Mouse (Mus musculus) embryonic facial prominence, embryonic 11.5 days (tissue): ENCODE results near the gene Slc26a1. TPM values are rescaled to one million over a fixed set of nuclear protein-coding genes. Genes with fewer than 3 reads are reported as not detected.

Experiments
- ATAC-seq: fragments of 200-750 bp; cut with Nextera tagmentation; replicated peaks from 2 replicates; pipeline ENCODE4 v1.8.0; 2017; ENCODE audit warnings: low read depth; ENCODE audit not compliant: insufficient number of reproducible peaks, low FRiP score, low TSS enrichment
- DNase-seq: peaks from one replicate; pipeline ENCODE4 v3.0.0-alpha.2; 2015; ENCODE audit warnings: low spot score
- H3K27ac ChIP-seq: fragments of 300-500 bp; sonication (generic); replicated peaks from 2 replicates; pipeline ENCODE4 v1.5.1; 2014; ENCODE audit warnings: mild to moderate bottlenecking, low read depth, low read length, control low read depth
- H3K27me3 ChIP-seq: fragments of 300-500 bp; sonication (generic); 2 replicates; pipeline ENCODE4 v1.6.1; 2014; ENCODE audit warnings: mild to moderate bottlenecking, low read length, moderate library complexity, mixed read lengths; ENCODE audit not compliant: control insufficient read depth, insufficient read depth
- H3K36me3 ChIP-seq: fragments of 300-500 bp; sonication (generic); replicated peaks from 2 replicates; pipeline ENCODE4 v1.6.1; 2014; ENCODE audit warnings: low read depth, mild to moderate bottlenecking, low read length, moderate library complexity, mixed read lengths; ENCODE audit not compliant: control insufficient read depth, insufficient read depth
- H3K4me1 ChIP-seq: fragments of 300-500 bp; sonication (generic); 2 replicates; pipeline ENCODE4 v1.6.1; 2014; ENCODE audit warnings: low read length, mixed read lengths; ENCODE audit not compliant: control insufficient read depth, insufficient read depth
- H3K4me2 ChIP-seq: fragments of 300-500 bp; sonication (generic); 2 replicates; pipeline ENCODE4 v1.6.1; 2014; ENCODE audit warnings: low read depth, mild to moderate bottlenecking, control low read depth, low read length, moderate library complexity
- H3K4me3 ChIP-seq: fragments of 300-500 bp; sonication (generic); 2 replicates; pipeline ENCODE4 v1.5.1; 2014; ENCODE audit warnings: low read depth, low read length, control low read depth
- H3K9ac ChIP-seq: fragments of 300-500 bp; sonication (generic); replicated peaks from 2 replicates; pipeline ENCODE4 v1.6.1; 2014; ENCODE audit warnings: mild to moderate bottlenecking, control low read depth, low read length
- H3K9me3 ChIP-seq: fragments of 300-500 bp; sonication (generic); replicated peaks from 2 replicates; pipeline ENCODE4 v1.6.1; 2016; ENCODE audit warnings: mild to moderate bottlenecking, low read length, inconsistent platforms, mixed read lengths; ENCODE audit not compliant: control insufficient read depth
- WGBS: fragments of 180-500 bp; shearing (Covaris S2); extraction: QIAGEN DNeasy Blood & Tissue Kit; methylation state at CpG from one replicate; pipeline ENCODE4 v1.1.7; 2014; 5-methylcytosine and 5-hydroxymethylcytosine counted together
- polyA plus RNA-seq: library from polyadenylated mRNA; unstranded; fragments of >200 nt; fragmentation: Nextera tagmentation; extraction: Ambion mirVana; gene quantifications from 2 replicates; pipeline ENCODE4 v1.2.1, GENCODE M21; 2014

The Slc26a1 gene
- polyA plus RNA-seq, 1 experiment from 2014 or later = 0.38 TPM

- no peaks in the 10 kb centered on the region for H3K36me3 ChIP-seq
- H3K27me3 ChIP-seq = no peaks in the 10 kb centered on the region
- no peak overlapping the region for H3K9ac ChIP-seq
- no peak overlapping the region for H3K27ac ChIP-seq
- H3K4me3 ChIP-seq = no peak overlapping the region
- ATAC-seq = 0 out of 2 replicates have a peak, but pooled peaks have one; percentile 8
- no peak for DNase-seq
- no peaks in the 10 kb centered on the region; the same call in 1 of the 2 replicates for H3K4me1 ChIP-seq
- no peaks in the 10 kb centered on the region for H3K9me3 ChIP-seq
- peak overlapping the region; percentile 82 for H3K4me2 ChIP-seq
- 72% methylated on average over 9 of the region's 9 CpGs for WGBS
These were observed 5.4 kb downstream of the Slc26a1 start for GRCm38 (mm10) chr5:108669986-108670385.

- Histone ChIP-seq H3K4me2 (peak within 1 kb of the TSS; percentile 82), H3K9ac (peak within 1 kb of the TSS; percentile 83), H3K27me3 (no peaks in the 10 kb centered on the region), H3K4me3 (peak within 1 kb of the TSS; percentile 49), H3K27ac (peak within 1 kb of the TSS; percentile 43), H3K4me1 (no peaks in the 10 kb centered on the region; the same call in 1 of the 2 replicates), H3K36me3 (no peaks in the 10 kb centered on the region), H3K9me3 (no peaks in the 10 kb centered on the region)
- 6% methylated on average over 43 of the region's 43 CpGs for WGBS
- DNase-seq = peak; percentile 79
- peak; percentile 70 for ATAC-seq
These were observed 6.1 kb downstream of the Slc26a1 start, which contains the start of gene Dgkq for GRCm38 (mm10) chr5:108668977-108669936. Dgkq (minus strand) TSS chr5:108669672.

- 18% methylated on average over 3 of the region's 3 CpGs for WGBS
- no peak overlapping the region for H3K27ac ChIP-seq
- no peak for ATAC-seq
- H3K27me3 ChIP-seq = no peaks in the 10 kb centered on the region
- peak overlapping the region; percentile 83 for H3K9ac ChIP-seq
- H3K4me2 ChIP-seq = peak overlapping the region; percentile 82
- H3K4me3 ChIP-seq = peak overlapping the region; percentile 49
- H3K4me1 ChIP-seq = no peaks in the 10 kb centered on the region; the same call in 1 of the 2 replicates
- DNase-seq = no peak
- H3K9me3 ChIP-seq = no peaks in the 10 kb centered on the region
- H3K36me3 ChIP-seq = no peaks in the 10 kb centered on the region
These were observed 6.9 kb downstream of the Slc26a1 start for GRCm38 (mm10) chr5:108668387-108668932.

- no peaks in the 10 kb centered on the region; the same call in 1 of the 2 replicates for H3K4me1 ChIP-seq
- H3K4me3 ChIP-seq = no peak overlapping the region
- no peaks in the 10 kb centered on the region for H3K9me3 ChIP-seq
- no peak overlapping the region for H3K4me2 ChIP-seq
- no peaks in the 10 kb centered on the region for H3K27me3 ChIP-seq
- no peak overlapping the region for H3K9ac ChIP-seq
- 75% methylated on average over 2 of the region's 2 CpGs for WGBS
- H3K36me3 ChIP-seq = no peaks in the 10 kb centered on the region
- DNase-seq = no peak
- H3K27ac ChIP-seq = no peak overlapping the region
- ATAC-seq = no peak
These were observed 8.0 kb downstream of the Slc26a1 start for GRCm38 (mm10) chr5:108667370-108667769.

- no peak for DNase-seq
- H3K36me3 ChIP-seq = no peaks in the 10 kb centered on the region
- no peaks in the 10 kb centered on the region for H3K9me3 ChIP-seq
- H3K27ac ChIP-seq = no peak overlapping the region
- 38% methylated on average over 3 of the region's 3 CpGs for WGBS
- H3K4me3 ChIP-seq = no peak overlapping the region
- no peaks in the 10 kb centered on the region; the same call in 1 of the 2 replicates for H3K4me1 ChIP-seq
- ATAC-seq = no peak
- H3K9ac ChIP-seq = no peak overlapping the region
- H3K27me3 ChIP-seq = no peaks in the 10 kb centered on the region
- H3K4me2 ChIP-seq = no peak overlapping the region
These were observed 10.3 kb downstream of the Slc26a1 start for GRCm38 (mm10) chr5:108665066-108665465.

GRCm38 (mm10) chr5:108662772-108663171 lies 12.6 kb downstream of the Slc26a1 start:
- no peak overlapping the region for H3K9ac ChIP-seq
- no peak for DNase-seq
- no peak overlapping the region for H3K4me2 ChIP-seq
- H3K27me3 ChIP-seq = no peaks in the 10 kb centered on the region
- H3K36me3 ChIP-seq = no peaks in the 10 kb centered on the region
- no peak overlapping the region for H3K27ac ChIP-seq
- H3K9me3 ChIP-seq = no peaks in the 10 kb centered on the region
- WGBS = 82% methylated on average over 4 of the region's 4 CpGs
- no peak overlapping the region for H3K4me3 ChIP-seq
- peaks cover 4% of the 10 kb centered on the region; the same call in 1 of the 2 replicates for H3K4me1 ChIP-seq
- ATAC-seq = no peak

GRCm38 (mm10) chr5:108660632-108661268 lies 14.6 kb downstream of the Slc26a1 start:
- Histone ChIP-seq H3K4me3 (peak overlapping the region; percentile 88), H3K9ac (peak overlapping the region; percentile 89), H3K9me3 (no peaks in the 10 kb centered on the region), H3K4me1 (peaks cover 4% of the 10 kb centered on the region; the same call in 1 of the 2 replicates), H3K27me3 (no peaks in the 10 kb centered on the region), H3K4me2 (peak overlapping the region; percentile 85), H3K36me3 (no peaks in the 10 kb centered on the region), H3K27ac (no peak overlapping the region)
- peak; percentile 98 for ATAC-seq
- 9% methylated on average over 36 of the region's 36 CpGs for WGBS
- peak; percentile 94 for DNase-seq
